Mouse (Mus musculus): ENCODE measurements around the gene Dpy19l1.

DNA sequence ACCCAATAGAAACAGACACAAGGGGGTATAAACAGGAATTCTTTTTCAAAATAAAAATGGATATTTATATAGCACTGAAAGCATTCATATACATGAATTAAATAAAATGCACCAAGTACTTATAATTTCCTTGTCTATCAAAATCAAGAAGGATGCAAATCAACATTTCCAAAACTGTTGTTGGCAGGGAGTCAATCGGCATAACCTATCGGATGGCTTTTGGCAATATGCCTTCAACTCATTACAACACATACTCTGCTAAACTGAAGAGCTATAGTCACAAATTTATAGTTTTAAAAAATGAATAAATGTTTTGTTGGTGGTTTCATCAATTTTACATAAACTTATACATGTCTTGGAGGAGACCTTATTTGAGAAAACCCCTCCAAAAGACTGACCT lies 25.7 kb downstream of the Dpy19l1 start:
- TF ChIP-seq CTCF (IDR thresholded peaks at IDR 0.05; ENCODE audit: insufficient read depth, low read length) (no peak), POLR2A (IDR thresholded peaks at IDR 0.05; ENCODE audit: borderline replicate concordance, extremely low read depth, low read depth, low read length) (no peak)
